Mouse (Mus musculus) C2C12 (cell line): Measurements from ENCODE around the gene Ttc23.

Experiments used
- CEBPB ChIP-seq: IDR thresholded peaks from one replicate; pipeline ENCODE4 v1.6.1; 2011; ENCODE audit warnings: low read depth, mild to moderate bottlenecking, control low read depth, moderate library complexity
- CTCF ChIP-seq: IDR thresholded peaks from one replicate; pipeline ENCODE4 v1.5.1; 2011; ENCODE audit not compliant: control insufficient read depth, insufficient read depth, insufficient read length
- FOSL1 ChIP-seq: IDR thresholded peaks from one replicate; pipeline ENCODE4 v1.8.0; 2011; ENCODE audit warnings: mild to moderate bottlenecking, low read length; ENCODE audit not compliant: poor library complexity, insufficient read depth, severe bottlenecking
- MAX ChIP-seq: IDR thresholded peaks from one replicate; pipeline ENCODE4 v1.6.1; 2011; ENCODE audit warnings: mild to moderate bottlenecking, control low read depth
- MYOD1 ChIP-seq: IDR thresholded peaks from one replicate; pipeline ENCODE4 v1.6.1; 2011; ENCODE audit warnings: low read depth; ENCODE audit not compliant: control insufficient read depth, insufficient read length
- MYOG ChIP-seq: IDR thresholded peaks from one replicate; pipeline ENCODE4 v1.6.1; 2011; ENCODE audit not compliant: control insufficient read depth, insufficient read length; ENCODE audit errors: extremely low read depth
- USF1 ChIP-seq: IDR thresholded peaks from one replicate; pipeline ENCODE4 v1.6.1; 2011; ENCODE audit warnings: low read depth, mild to moderate bottlenecking, control low read depth, moderate library complexity

DNA sequence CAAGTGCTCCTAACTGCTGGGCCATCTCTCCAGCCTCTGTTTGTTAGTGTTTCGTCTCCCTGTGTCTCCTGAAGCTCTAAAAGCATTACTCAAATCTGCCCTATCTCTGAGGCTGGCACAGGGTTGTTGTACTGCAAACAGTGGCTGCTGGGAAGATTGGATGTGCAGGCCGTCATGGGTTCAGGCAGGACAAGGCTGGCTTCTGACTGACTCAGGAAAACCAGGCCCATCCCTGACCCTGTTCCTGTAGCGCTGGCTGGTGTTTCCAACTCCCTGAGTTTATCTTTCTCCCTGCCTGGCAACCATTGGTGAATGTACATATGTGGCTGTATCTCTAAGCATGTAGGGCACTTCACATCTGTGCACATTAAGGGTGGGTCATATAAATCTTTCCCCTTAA is 70.3 kb downstream of the Ttc23 start:
- no peak for TF ChIP-seq CTCF
- no peak for TF ChIP-seq FOSL1
- TF ChIP-seq USF1 = no peak
- TF ChIP-seq CEBPB = no peak
- TF ChIP-seq MAX = no peak
- TF ChIP-seq MYOD1 = no peak
- no peak for TF ChIP-seq MYOG
